Mouse (Mus musculus) liver, embryonic 14.5 days (tissue): ENCODE results near the gene Casp9.

Experiments
- CTCF ChIP-seq: IDR thresholded peaks from 2 replicates; pipeline ENCODE4 v1.5.1; 2016; ENCODE audit warnings: antibody characterized with exemption, low read depth, control low read depth
- EP300 ChIP-seq: IDR thresholded peaks from 2 replicates; pipeline ENCODE4 v1.6.1; 2016; ENCODE audit warnings: antibody characterized with exemption, low read depth

- no peak for TF ChIP-seq CTCF
- no peak for TF ChIP-seq EP300
Observed at GRCm38 (mm10) chr4:141787046-141787445, 6.4 kb upstream of the Casp9 start.
